Comparison of ENCODE assay signal across 8 mouse cellular contexts in genomic region chr1:58712076-58713061, GRCm38 (mm10). TPM values are rescaled to one million over a fixed set of nuclear protein-coding genes. Genes with fewer than 3 reads are reported as not detected.
DNase-seq lines count a peak whose midpoint lies in the region; ATAC-seq lines count a peak whose summit lies in the region.

No protein-coding gene starts in this region.

- WGBS in embryonic facial prominence, embryonic 11.5 days, result 2% methylated on average over 12 of the region's 17 CpGs
- under 1% methylated on average over 17 of the region's 17 CpGs for WGBS in heart, embryonic 15.5 days
- under 1% methylated on average over 17 of the region's 17 CpGs for WGBS in stomach, embryonic 16.5 days

- no peaks in the 10 kb centered on the region for H3K9me3 ChIP-seq in embryonic facial prominence, embryonic 11.5 days (replicated peaks; ENCODE audit: control insufficient read depth, low read length)
- H3K9me3 ChIP-seq in heart, embryonic 15.5 days (replicated peaks), result no peaks in the 10 kb centered on the region
- H3K9me3 ChIP-seq in stomach, embryonic 16.5 days (replicated peaks; ENCODE audit: control insufficient read depth, low read length), result no peaks in the 10 kb centered on the region

- no peaks in the 10 kb centered on the region for H3K4me1 ChIP-seq in embryonic facial prominence, embryonic 11.5 days (ENCODE audit: control insufficient read depth, insufficient read depth, low read length)
- H3K4me1 ChIP-seq in heart, embryonic 15.5 days (replicated peaks), result peaks cover 30% of the 10 kb centered on the region
- H3K4me1 ChIP-seq in stomach, embryonic 16.5 days (ENCODE audit: control insufficient read depth, insufficient read depth, low read length), result peaks cover 5% of the 10 kb centered on the region; the same call in 1 of the 2 replicates

- DNase-seq in CD4-positive, CD25-positive, alpha-beta regulatory T cell, adult 2 months (ENCODE audit: low read depth, low spot score), result peak; percentile 85
- peak; percentile 71 for DNase-seq in R1 (ENCODE audit: low read depth, low spot score)
- peak; percentile 78 for DNase-seq in embryonic facial prominence, embryonic 11.5 days (ENCODE audit: low spot score)
- peak; percentile 68 for DNase-seq in kidney, postnatal 14 days
- no peak for DNase-seq in right cerebral cortex, adult 18-20 months

- peak overlapping the region; percentile 61 for H3K4me3 ChIP-seq in embryonic facial prominence, embryonic 11.5 days (ENCODE audit: low read depth, low read length)
- H3K4me3 ChIP-seq in heart, embryonic 15.5 days, result peak overlapping the region; percentile 78
- H3K4me3 ChIP-seq in stomach, embryonic 16.5 days (replicated peaks; ENCODE audit: low read length), result peak overlapping the region; percentile 72

- peak overlapping the region; percentile 71 for H3K4me2 ChIP-seq in embryonic facial prominence, embryonic 11.5 days (ENCODE audit: low read depth, low read length)
- peak overlapping the region; percentile 59 for H3K4me2 ChIP-seq in heart, embryonic 15.5 days
- H3K4me2 ChIP-seq in stomach, embryonic 16.5 days (ENCODE audit: low read depth, low read length), result peak overlapping the region; percentile 81

- ATAC-seq in embryonic facial prominence, embryonic 11.5 days (replicated peaks; ENCODE audit: insufficient number of reproducible peaks, low FRiP score, low TSS enrichment, low read depth), result peak; percentile 91
- ATAC-seq in heart, embryonic 15.5 days (replicated peaks; ENCODE audit: insufficient number of reproducible peaks, insufficient read depth, low FRiP score, low read depth), result peak; percentile 70
- ATAC-seq in megakaryocyte progenitor cell, adult 5-6 weeks (replicated peaks; ENCODE audit: poor library complexity), result peak; percentile 62
- ATAC-seq in stomach, embryonic 16.5 days (ENCODE audit: insufficient read depth, low FRiP score), result peak; percentile 76

- peak overlapping the region; percentile 87 for H3K9ac ChIP-seq in embryonic facial prominence, embryonic 11.5 days (replicated peaks; ENCODE audit: low read length)
- peak overlapping the region; percentile 88 for H3K9ac ChIP-seq in heart, embryonic 15.5 days
- H3K9ac ChIP-seq in stomach, embryonic 16.5 days (ENCODE audit: low read length), result peak overlapping the region; percentile 94

- H3K27me3 ChIP-seq in embryonic facial prominence, embryonic 11.5 days (ENCODE audit: control insufficient read depth, insufficient read depth, low read length), result no peaks in the 10 kb centered on the region
- no peaks in the 10 kb centered on the region for H3K27me3 ChIP-seq in heart, embryonic 15.5 days
- no peaks in the 10 kb centered on the region for H3K27me3 ChIP-seq in stomach, embryonic 16.5 days (ENCODE audit: control insufficient read depth, insufficient read depth, low read length)

- peak overlapping the region; percentile 96 for H3K27ac ChIP-seq in embryonic facial prominence, embryonic 11.5 days (replicated peaks; ENCODE audit: low read depth, low read length)
- peak overlapping the region; percentile 100 for H3K27ac ChIP-seq in heart, embryonic 15.5 days
- H3K27ac ChIP-seq in stomach, embryonic 16.5 days (ENCODE audit: low read length), result peak overlapping the region; percentile 100

- H3K36me3 ChIP-seq in embryonic facial prominence, embryonic 11.5 days (replicated peaks; ENCODE audit: control insufficient read depth, insufficient read depth, low read depth, low read length), result no peaks in the 10 kb centered on the region; the same call in 1 of the 2 replicates
- H3K36me3 ChIP-seq in heart, embryonic 15.5 days, result peaks cover 13% of the 10 kb centered on the region; the same call in 1 of the 2 replicates
- no peaks in the 10 kb centered on the region for H3K36me3 ChIP-seq in stomach, embryonic 16.5 days (ENCODE audit: control insufficient read depth, insufficient read depth, low read length)

RNA-seq across cellular contexts. Expression of gene Cflar, which starts 1.1 kb away (rescaled TPM):
- 24.1 and 25.0 TPM in 2 replicates for polyA plus RNA-seq in embryonic facial prominence, embryonic 11.5 days (2014; fragmentation: Nextera tagmentation; extraction: Ambion mirVana)
- 37.0 and 37.7 TPM in 2 replicates for polyA plus RNA-seq in heart, embryonic 15.5 days (2015; fragmentation: Nextera tagmentation; extraction: Ambion mirVana)
- 60.9 and 71.6 TPM in 2 replicates for total RNA-seq in megakaryocyte progenitor cell, adult 5-6 weeks (2015)
- total RNA-seq in megakaryocyte progenitor cell, adult 5-6 weeks (2017), result 87.5 and 121 TPM in 2 replicates
- polyA plus RNA-seq in stomach, embryonic 16.5 days (2015; fragmentation: Nextera tagmentation; extraction: Ambion mirVana), result 34.2 and 37.4 TPM in 2 replicates

RNA-seq across cellular contexts. Expression of gene Als2cr12, which starts 16.6 kb away (rescaled TPM):
- polyA plus RNA-seq in embryonic facial prominence, embryonic 11.5 days (2014; fragmentation: Nextera tagmentation; extraction: Ambion mirVana), result not detected in 2 replicates
- polyA plus RNA-seq in heart, embryonic 15.5 days (2015; fragmentation: Nextera tagmentation; extraction: Ambion mirVana), result not detected in 2 replicates
- total RNA-seq in megakaryocyte progenitor cell, adult 5-6 weeks (2015), result not detected in 2 replicates
- total RNA-seq in megakaryocyte progenitor cell, adult 5-6 weeks (2017), result 0.44 and 0.67 TPM in 2 replicates
- 0.30 and 0.43 TPM in 2 replicates for polyA plus RNA-seq in stomach, embryonic 16.5 days (2015; fragmentation: Nextera tagmentation; extraction: Ambion mirVana)
